Mouse (Mus musculus) ES-Bruce4 (cell line): ENCODE measurements at regions not wholly inside any gene's neighbourhood (a gene's known extent, or its start where the extent isn't known, plus 50 kb on each side); places are given as distances from the start of the nearest gene placed in this dataset.

Experiments used
- CTCF ChIP-seq: IDR thresholded peaks from one replicate; pipeline ENCODE4 v1.8.1; 2011; ENCODE audit warnings: low read depth, low read length
- EP300 ChIP-seq: IDR thresholded peaks from 2 replicates; pipeline ENCODE4 v1.6.1; 2011; ENCODE audit warnings: low read depth, low read length; ENCODE audit not compliant: insufficient read depth
- POLR2A ChIP-seq: IDR thresholded peaks from one replicate; pipeline ENCODE4 v1.8.1; 2011; ENCODE audit warnings: low read length; ENCODE audit not compliant: insufficient read depth

- TF ChIP-seq CTCF (no peak), POLR2A (no peak), EP300 (no peak)
Observed at GRCm38 (mm10) chr8:115439512-115439911, 268.1 kb downstream of the Maf start.
